Mouse (Mus musculus) heart, postnatal 0 days (tissue): ENCODE measurements around the gene C4bp. TPM values are rescaled to one million over a fixed set of nuclear protein-coding genes. Genes with fewer than 3 reads are reported as not detected.

Experiments
- ATAC-seq: fragments of 200-750 bp; cut with Nextera tagmentation; 2 replicates; pipeline ENCODE4 v1.8.0; 2017; ENCODE audit warnings: low read depth, moderate number of reproducible peaks, moderate library complexity; ENCODE audit not compliant: insufficient read depth
- DNase-seq: peaks from one replicate; pipeline ENCODE4 v3.0.0-alpha.2; 2016; ENCODE audit warnings: low spot score
- H3K27ac ChIP-seq: fragments of 300-500 bp; sonication (generic); 2 replicates; pipeline ENCODE4 v1.5.1; 2014; ENCODE audit warnings: low read depth, mild to moderate bottlenecking
- H3K27me3 ChIP-seq: fragments of 300-500 bp; sonication (generic); 2 replicates; pipeline ENCODE4 v1.6.1; 2014; ENCODE audit warnings: low read length, mixed read lengths; ENCODE audit not compliant: control insufficient read depth, insufficient read depth
- H3K36me3 ChIP-seq: fragments of 300-500 bp; sonication (generic); replicated peaks from 2 replicates; pipeline ENCODE4 v1.6.1; 2014; ENCODE audit warnings: low read length, mixed read lengths; ENCODE audit not compliant: control insufficient read depth, insufficient read depth
- H3K4me1 ChIP-seq: fragments of 300-500 bp; sonication (generic); 2 replicates; pipeline ENCODE4 v1.6.1; 2014; ENCODE audit warnings: antibody characterized with exemption; ENCODE audit not compliant: control insufficient read depth, insufficient read depth
- H3K4me2 ChIP-seq: fragments of 300-500 bp; sonication (generic); 2 replicates; pipeline ENCODE4 v1.6.1; 2014; ENCODE audit warnings: low read depth, mild to moderate bottlenecking, low read length, moderate library complexity
- H3K4me3 ChIP-seq: fragments of 300-500 bp; sonication (generic); 2 replicates; pipeline ENCODE4 v1.5.1; 2014; ENCODE audit warnings: low read depth, low read length
- H3K9ac ChIP-seq: fragments of 300-500 bp; sonication (generic); replicated peaks from 2 replicates; pipeline ENCODE4 v1.6.1; 2014; ENCODE audit warnings: low read depth, low read length, mixed read lengths
- H3K9me3 ChIP-seq: fragments of 300-500 bp; sonication (generic); replicated peaks from 2 replicates; pipeline ENCODE4 v1.6.1; 2016; ENCODE audit warnings: low read length; ENCODE audit not compliant: control insufficient read depth
- CTCF ChIP-seq: IDR thresholded peaks from 2 replicates; pipeline ENCODE4 v1.5.1; 2016; ENCODE audit warnings: antibody characterized with exemption, control low read depth, low read depth
- EP300 ChIP-seq: IDR thresholded peaks from 2 replicates; pipeline ENCODE4 v1.6.1; 2016; ENCODE audit warnings: antibody characterized with exemption, low read depth
- WGBS: fragments of 180-500 bp; shearing (Covaris S2); extraction: QIAGEN DNeasy Blood & Tissue Kit; methylation state at CpG from one replicate; pipeline ENCODE4 v1.1.7; 2014; 5-methylcytosine and 5-hydroxymethylcytosine counted together
- polyA plus RNA-seq: library from polyadenylated mRNA; unstranded; fragments of >200 nt; fragmentation: Nextera tagmentation; extraction: Ambion mirVana; gene quantifications from 2 replicates; pipeline ENCODE4 v1.2.1, GENCODE M21; 2015
- total RNA-seq: library from RNA; depleted of rRNA; stranded (reverse); fragments of >200 nt; gene quantifications from 2 replicates; pipeline ENCODE4 v1.2.3, GENCODE M21; 2014; ENCODE audit warnings: low replicate concordance; rRNA removed

C4bp gene
- not detected in 2 replicates for total RNA-seq
- not detected in 2 replicates for polyA plus RNA-seq

DNA sequence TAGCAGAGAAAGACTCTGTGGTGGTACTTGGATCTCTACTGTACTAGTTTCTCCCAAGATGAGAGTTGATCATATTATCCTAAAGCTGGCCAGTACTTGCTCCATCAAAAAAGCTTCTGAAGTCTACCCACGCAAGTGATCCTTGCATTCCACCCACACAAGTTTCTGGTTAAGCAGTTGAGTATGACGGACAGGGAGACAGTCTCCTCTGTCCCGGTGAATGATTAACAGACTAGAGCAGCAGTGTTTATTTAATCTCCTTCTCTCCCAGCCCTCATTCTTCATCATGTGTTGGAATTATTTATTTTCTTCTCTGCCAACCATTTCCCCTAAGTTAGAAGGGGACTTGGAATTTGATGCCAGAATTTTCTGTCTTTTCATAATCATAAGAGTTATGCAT, at the start of gene C4bp:
Gene C4bp, minus strand, starts transcription at position 179 of the 400 bp plus-strand sequence.
- WGBS, result 82% methylated on average over 3 of the region's 3 CpGs
- ATAC-seq (no peak), DNase-seq (no peak)
- TF ChIP-seq EP300 (no peak), CTCF (no peak)
- no peaks in the 10 kb centered on the region for H3K9me3 ChIP-seq
- no peak within 1 kb of the TSS for H3K9ac ChIP-seq
- H3K4me2 ChIP-seq, result no peak within 1 kb of the TSS
- no peaks in the 10 kb centered on the region for H3K27me3 ChIP-seq
- H3K36me3 ChIP-seq, result no peaks in the 10 kb centered on the region
- no peak within 1 kb of the TSS for H3K4me3 ChIP-seq
- H3K27ac ChIP-seq, result no peak within 1 kb of the TSS
- H3K4me1 ChIP-seq, result no peaks in the 10 kb centered on the region

GRCm38 (mm10) chr1:130710283-130711080, 49.0 kb upstream of the C4bp start:
- no peaks in the 10 kb centered on the region for H3K9me3 ChIP-seq
- H3K36me3 ChIP-seq, result peaks cover 32% of the 10 kb centered on the region
- H3K4me3 ChIP-seq, result no peak overlapping the region
- no peak for ATAC-seq
- H3K27me3 ChIP-seq, result no peaks in the 10 kb centered on the region
- TF ChIP-seq CTCF (no peak), EP300 (no peak; the same call in 1 of the 2 replicates)
- 78% methylated on average over 22 of the region's 22 CpGs for WGBS
- no peak overlapping the region for H3K9ac ChIP-seq
- 0 out of 2 replicates have a peak overlapping the region, but pooled peaks have one; percentile 3 for H3K27ac ChIP-seq
- 0 out of 2 replicates have a peak, but pooled peaks cover 5% of the 10 kb centered on the region for H3K4me1 ChIP-seq
- DNase-seq, result no peak
- H3K4me2 ChIP-seq, result no peak overlapping the region

GRCm38 (mm10) chr1:130703613-130704012, 42.2 kb upstream of the C4bp start:
- Histone ChIP-seq H3K4me1 (no peaks in the 10 kb centered on the region), H3K27me3 (no peaks in the 10 kb centered on the region), H3K27ac (no peak overlapping the region), H3K9me3 (no peaks in the 10 kb centered on the region), H3K4me2 (no peak overlapping the region), H3K9ac (no peak overlapping the region), H3K4me3 (no peak overlapping the region), H3K36me3 (peaks cover 78% of the 10 kb centered on the region)
- 79% methylated on average over 2 of the region's 2 CpGs for WGBS
- DNase-seq, result no peak
- ATAC-seq, result no peak
- TF ChIP-seq EP300 (no peak), CTCF (no peak)

DNA sequence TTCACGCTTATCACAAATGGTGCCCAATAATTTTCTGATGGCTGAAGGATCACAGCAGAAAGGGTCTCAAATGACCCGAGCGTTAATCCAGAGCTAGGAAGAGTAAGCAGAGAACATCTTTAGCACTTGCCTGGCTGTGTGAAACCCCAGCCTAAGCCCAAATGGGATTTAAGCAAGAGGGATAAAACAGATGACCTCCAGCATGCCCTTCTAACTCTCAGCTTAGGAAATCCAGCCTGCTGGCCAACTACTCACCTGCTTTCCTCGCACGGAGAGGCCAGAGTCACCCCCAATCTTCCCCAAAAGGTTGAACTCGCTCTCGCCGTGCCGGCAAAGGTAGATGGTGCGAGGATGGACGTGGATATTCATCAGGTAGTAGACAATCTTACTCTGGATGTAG, 40.5 kb upstream of the C4bp start:
- Histone ChIP-seq H3K27me3 (no peaks in the 10 kb centered on the region), H3K27ac (no peak overlapping the region), H3K9ac (no peak overlapping the region), H3K36me3 (peaks cover 81% of the 10 kb centered on the region), H3K4me3 (no peak overlapping the region), H3K9me3 (no peaks in the 10 kb centered on the region), H3K4me2 (no peak overlapping the region), H3K4me1 (no peaks in the 10 kb centered on the region)
- WGBS, result 92% methylated on average over 11 of the region's 11 CpGs
- no peak for DNase-seq
- ATAC-seq, result no peak
- TF ChIP-seq CTCF (no peak), EP300 (no peak)

- Histone ChIP-seq H3K4me1 (no peaks in the 10 kb centered on the region), H3K27me3 (no peaks in the 10 kb centered on the region), H3K9me3 (no peaks in the 10 kb centered on the region), H3K4me2 (no peak overlapping the region), H3K27ac (no peak overlapping the region), H3K9ac (no peak overlapping the region), H3K4me3 (no peak overlapping the region), H3K36me3 (peaks cover 66% of the 10 kb centered on the region)
- TF ChIP-seq CTCF (no peak), EP300 (0 out of 2 replicates have a peak, but pooled peaks have one; percentile 39)
- WGBS, result 57% methylated on average over 10 of the region's 10 CpGs
- DNase-seq, result peak; percentile 30
- peak; percentile 79 for ATAC-seq
Observed at GRCm38 (mm10) chr1:130699937-130700633, 38.7 kb upstream of the C4bp start.
